Comparison of ENCODE assay signal across 15 mouse cellular contexts in genomic region chr17:46056288-46056687, GRCm38 (mm10). TPM values are rescaled to one million over a fixed set of nuclear protein-coding genes. Genes with fewer than 3 reads are reported as not detected.
DNase-seq lines count a peak whose midpoint lies in the region; ATAC-seq and TF ChIP-seq lines count a peak whose summit lies in the region.
"Had no signal": no experiment of that assay in that cellular context is flagged by ENCODE, and none has a peak within 500 bp of the region (broad histone marks: within the 10 kb centered on the region; RNA-seq: fewer than 3 reads in every experiment).

No protein-coding gene starts in this region.

- H3K36me3 ChIP-seq in hindbrain, embryonic 10.5 days = no peaks in the 10 kb centered on the region
- no peaks in the 10 kb centered on the region for H3K36me3 ChIP-seq in hindbrain, embryonic 16.5 days (ENCODE audit: control insufficient read depth, insufficient read depth, low read length)
- no peaks in the 10 kb centered on the region for H3K36me3 ChIP-seq in liver, postnatal 0 days (replicated peaks; ENCODE audit: insufficient read depth, low read length)
- no peaks in the 10 kb centered on the region for H3K36me3 ChIP-seq in liver, embryonic 11.5 days (ENCODE audit: control insufficient read depth, insufficient read depth, low read length)
- no peaks in the 10 kb centered on the region for H3K36me3 ChIP-seq in embryonic facial prominence, embryonic 12.5 days
- no peaks in the 10 kb centered on the region for H3K36me3 ChIP-seq in limb, embryonic 11.5 days (ENCODE audit: control insufficient read depth, insufficient read depth, low read length)

- no peak for TF ChIP-seq EP300 in liver, postnatal 0 days (IDR thresholded peaks at IDR 0.05; ENCODE audit: low read depth)

- peaks cover 29% of the 10 kb centered on the region for H3K4me1 ChIP-seq in hindbrain, embryonic 10.5 days (replicated peaks)
- no peaks in the 10 kb centered on the region for H3K4me1 ChIP-seq in hindbrain, embryonic 16.5 days (ENCODE audit: control insufficient read depth, insufficient read depth, low read depth, low read length)
- peaks cover 17% of the 10 kb centered on the region for H3K4me1 ChIP-seq in liver, postnatal 0 days (ENCODE audit: insufficient read depth)
- H3K4me1 ChIP-seq in liver, embryonic 11.5 days (replicated peaks; ENCODE audit: control insufficient read depth, insufficient read depth, low read length) = peaks cover 6% of the 10 kb centered on the region
- H3K4me1 ChIP-seq in embryonic facial prominence, embryonic 12.5 days = peaks cover 13% of the 10 kb centered on the region
- no peaks in the 10 kb centered on the region for H3K4me1 ChIP-seq in limb, embryonic 11.5 days (ENCODE audit: control insufficient read depth, insufficient read depth, low read length)

- intact Hi-C loops in left cerebral cortex, adult 2 months (cut with DNase I) = no loop called here

- peak overlapping the region; percentile 56; the same call in 1 of the 2 replicates for H3K27ac ChIP-seq in hindbrain, embryonic 10.5 days
- no peak overlapping the region for H3K27ac ChIP-seq in hindbrain, embryonic 16.5 days (ENCODE audit: low read depth, low read length)
- H3K27ac ChIP-seq in liver, postnatal 0 days (ENCODE audit: low read depth) = no peak overlapping the region
- H3K27ac ChIP-seq in liver, embryonic 11.5 days (ENCODE audit: low read depth, low read length) = no peak overlapping the region
- 0 out of 2 replicates have a peak overlapping the region, but pooled peaks have one; percentile 18 for H3K27ac ChIP-seq in embryonic facial prominence, embryonic 12.5 days
- no peak overlapping the region for H3K27ac ChIP-seq in limb, embryonic 11.5 days (replicated peaks; ENCODE audit: low read depth, low read length)
- no peak overlapping the region for H3K27ac ChIP-seq in left cerebral cortex, adult 2 months
- H3K27ac ChIP-seq: heart, adult 2 months had no signal

- no peak for TF ChIP-seq CTCF in liver, postnatal 0 days (IDR thresholded peaks at IDR 0.05; ENCODE audit: low read depth)
- TF ChIP-seq CTCF in left cerebral cortex, adult 2 months (IDR thresholded peaks at IDR 0.05) = no peak

- ATAC-seq in hindbrain, embryonic 16.5 days = no peak
- peak; percentile 33; the same call in 1 of the 2 replicates for ATAC-seq in liver, postnatal 0 days
- ATAC-seq in liver, embryonic 11.5 days (replicated peaks; ENCODE audit: low FRiP score) = no peak
- no peak for ATAC-seq in embryonic facial prominence, embryonic 12.5 days (ENCODE audit: insufficient number of reproducible peaks, insufficient read depth, low FRiP score, low TSS enrichment)
- ATAC-seq in limb, embryonic 11.5 days (ENCODE audit: insufficient number of reproducible peaks, low FRiP score, low TSS enrichment, low read depth) = no peak
- ATAC-seq: CD4-positive, CD25-positive, alpha-beta regulatory T cell, adult 4 months; intestine, postnatal 0 days had no signal

- 59% methylated on average over 7 of the region's 7 CpGs for WGBS in hindbrain, embryonic 10.5 days
- WGBS in hindbrain, embryonic 16.5 days = 62% methylated on average over 7 of the region's 7 CpGs
- WGBS in liver, postnatal 0 days (ENCODE audit: insufficient replicate concordance) = 47% methylated on average over 7 of the region's 7 CpGs
- WGBS in liver, embryonic 11.5 days = 55% methylated on average over 7 of the region's 7 CpGs
- 41% methylated on average over 7 of the region's 7 CpGs for WGBS in embryonic facial prominence, embryonic 12.5 days
- 60% methylated on average over 7 of the region's 7 CpGs for WGBS in limb, embryonic 11.5 days

- H3K9me3 ChIP-seq in hindbrain, embryonic 10.5 days = no peaks in the 10 kb centered on the region
- no peaks in the 10 kb centered on the region for H3K9me3 ChIP-seq in hindbrain, embryonic 16.5 days (ENCODE audit: control insufficient read depth, low read length)
- no peaks in the 10 kb centered on the region for H3K9me3 ChIP-seq in liver, postnatal 0 days (ENCODE audit: low read length)
- no peaks in the 10 kb centered on the region for H3K9me3 ChIP-seq in liver, embryonic 11.5 days (ENCODE audit: control insufficient read depth, low read length)
- no peaks in the 10 kb centered on the region for H3K9me3 ChIP-seq in embryonic facial prominence, embryonic 12.5 days
- H3K9me3 ChIP-seq in limb, embryonic 11.5 days (ENCODE audit: control insufficient read depth, low read length) = no peaks in the 10 kb centered on the region
- H3K9me3 ChIP-seq: megakaryocyte, embryonic 14.5 days had no signal

- DNase-seq in hindbrain, embryonic 10.5 days (ENCODE audit: low spot score) = no peak
- DNase-seq in liver, postnatal 0 days = no peak
- no peak for DNase-seq in liver, embryonic 11.5 days (ENCODE audit: low spot score)
- no peak for DNase-seq in limb, embryonic 11.5 days (ENCODE audit: low spot score)
- no peak for DNase-seq in left cerebral cortex, adult 2 months (ENCODE audit: extremely low spot score in 1 of 2, low spot score in 2 of 2)
- DNase-seq: heart, postnatal 36 days; right cerebral cortex, postnatal 25 days; thymus, postnatal 36 days had no signal

- H3K27me3 ChIP-seq in hindbrain, embryonic 10.5 days (ENCODE audit: insufficient read depth, poor library complexity, severe bottlenecking) = no peaks in the 10 kb centered on the region
- no peaks in the 10 kb centered on the region; the same call in 1 of the 2 replicates for H3K27me3 ChIP-seq in hindbrain, embryonic 16.5 days (replicated peaks; ENCODE audit: control insufficient read depth, insufficient read depth, low read length)
- no peaks in the 10 kb centered on the region for H3K27me3 ChIP-seq in liver, postnatal 0 days (ENCODE audit: insufficient read depth, low read length)
- no peaks in the 10 kb centered on the region for H3K27me3 ChIP-seq in liver, embryonic 11.5 days (replicated peaks; ENCODE audit: control insufficient read depth, insufficient read depth, low read length)
- H3K27me3 ChIP-seq in embryonic facial prominence, embryonic 12.5 days = no peaks in the 10 kb centered on the region
- H3K27me3 ChIP-seq in limb, embryonic 11.5 days (ENCODE audit: control insufficient read depth, insufficient read depth, low read length) = no peaks in the 10 kb centered on the region
- H3K27me3 ChIP-seq: megakaryocyte, embryonic 14.5 days had no signal

- no peak overlapping the region for H3K9ac ChIP-seq in hindbrain, embryonic 16.5 days (ENCODE audit: low read depth, low read length)
- H3K9ac ChIP-seq in liver, postnatal 0 days (replicated peaks) = no peak overlapping the region
- no peak overlapping the region for H3K9ac ChIP-seq in liver, embryonic 11.5 days (ENCODE audit: low read depth, low read length)
- no peak overlapping the region for H3K9ac ChIP-seq in embryonic facial prominence, embryonic 12.5 days
- H3K9ac ChIP-seq in limb, embryonic 11.5 days (ENCODE audit: low read length) = peak overlapping the region; percentile 19; the same call in 1 of the 2 replicates

- H3K4me3 ChIP-seq in hindbrain, embryonic 10.5 days = no peak overlapping the region
- H3K4me3 ChIP-seq in hindbrain, embryonic 16.5 days (ENCODE audit: low read length) = no peak overlapping the region
- no peak overlapping the region for H3K4me3 ChIP-seq in liver, postnatal 0 days (ENCODE audit: low read depth, low read length)
- no peak overlapping the region for H3K4me3 ChIP-seq in liver, embryonic 11.5 days (ENCODE audit: low read depth, low read length)
- no peak overlapping the region for H3K4me3 ChIP-seq in embryonic facial prominence, embryonic 12.5 days
- H3K4me3 ChIP-seq in limb, embryonic 11.5 days (ENCODE audit: low read depth, low read length) = no peak overlapping the region
- no peak overlapping the region for H3K4me3 ChIP-seq in left cerebral cortex, adult 2 months
- H3K4me3 ChIP-seq: heart, adult 2 months; megakaryocyte, embryonic 14.5 days; myocyte had no signal

- no peak overlapping the region for H3K4me2 ChIP-seq in hindbrain, embryonic 16.5 days (ENCODE audit: low read length)
- H3K4me2 ChIP-seq in liver, postnatal 0 days (ENCODE audit: low read depth, low read length) = no peak overlapping the region
- no peak overlapping the region for H3K4me2 ChIP-seq in liver, embryonic 11.5 days
- H3K4me2 ChIP-seq in embryonic facial prominence, embryonic 12.5 days (replicated peaks) = no peak overlapping the region
- H3K4me2 ChIP-seq in limb, embryonic 11.5 days (ENCODE audit: low read depth, severe bottlenecking) = no peak overlapping the region

RNA-seq across cellular contexts. Expression of gene Vegfa, which starts 24.1 kb away (rescaled TPM):
- 2.0 TPM in 2 replicates for polyA plus RNA-seq in hindbrain, embryonic 10.5 days (2016; fragmentation: Nextera tagmentation; extraction: Ambion mirVana)
- polyA plus RNA-seq in hindbrain, embryonic 16.5 days (2015; fragmentation: Nextera tagmentation; extraction: Ambion mirVana) = 3.7 and 3.8 TPM in 2 replicates
- 2.8 and 3.1 TPM in 2 replicates for polyA plus RNA-seq in liver, postnatal 0 days (2015; fragmentation: Nextera tagmentation; extraction: Ambion mirVana)
- polyA plus RNA-seq in liver, embryonic 11.5 days (2014; fragmentation: Nextera tagmentation; extraction: Ambion mirVana) = 3.4 and 4.6 TPM in 2 replicates
- polyA plus RNA-seq in embryonic facial prominence, embryonic 12.5 days (2016; fragmentation: Nextera tagmentation; extraction: Ambion mirVana) = 5.2 and 6.7 TPM in 2 replicates
- 3.3 and 4.0 TPM in 2 replicates for polyA plus RNA-seq in limb, embryonic 11.5 days (2014; fragmentation: Nextera tagmentation; extraction: Ambion mirVana)
- 10 to 100 TPM; 88.2 to 90.7 TPM for total RNA-seq in left cerebral cortex, adult 2 months (2021)
- polyA plus RNA-seq: CD4-positive, CD25-positive, alpha-beta regulatory T cell, adult 4 months had no signal

RNA-seq across cellular contexts. Expression of gene Mrps18a, which starts 54.5 kb away (rescaled TPM):
- 148 and 151 TPM in 2 replicates for polyA plus RNA-seq in hindbrain, embryonic 10.5 days (2016; fragmentation: Nextera tagmentation; extraction: Ambion mirVana)
- 152 and 163 TPM in 2 replicates for polyA plus RNA-seq in hindbrain, embryonic 16.5 days (2015; fragmentation: Nextera tagmentation; extraction: Ambion mirVana)
- 52.0 and 55.6 TPM in 2 replicates for polyA plus RNA-seq in liver, postnatal 0 days (2015; fragmentation: Nextera tagmentation; extraction: Ambion mirVana)
- 141 and 143 TPM in 2 replicates for polyA plus RNA-seq in liver, embryonic 11.5 days (2014; fragmentation: Nextera tagmentation; extraction: Ambion mirVana)
- 136 and 138 TPM in 2 replicates for polyA plus RNA-seq in embryonic facial prominence, embryonic 12.5 days (2016; fragmentation: Nextera tagmentation; extraction: Ambion mirVana)
- 152 and 165 TPM in 2 replicates for polyA plus RNA-seq in limb, embryonic 11.5 days (2014; fragmentation: Nextera tagmentation; extraction: Ambion mirVana)
- total RNA-seq in left cerebral cortex, adult 2 months (2021) = 10 to 100 TPM; 79.3 to 84.5 TPM

Comparison
In these comparisons a context has a peak if more than half of its experiments do, and no peak if none do; other contexts are left out.
1. H3K27ac ChIP-seq: peak in hindbrain, embryonic 10.5 days (single experiment) and embryonic facial prominence, embryonic 12.5 days (single experiment); none in hindbrain, embryonic 16.5 days (single experiment), liver, postnatal 0 days (single experiment), liver, embryonic 11.5 days (single experiment), limb, embryonic 11.5 days (single experiment) and left cerebral cortex, adult 2 months (single experiment).